Mouse (Mus musculus) heart, postnatal 0 days (tissue): ENCODE measurements around the gene Hirip3.
A peak's percentile ranks its signal among the peaks of the same experiment; 100 is the strongest.

Experiments
- CTCF ChIP-seq: IDR thresholded peaks from 2 replicates; pipeline ENCODE4 v1.5.1; 2016; ENCODE audit warnings: antibody characterized with exemption, control low read depth, low read depth
- EP300 ChIP-seq: IDR thresholded peaks from 2 replicates; pipeline ENCODE4 v1.6.1; 2016; ENCODE audit warnings: antibody characterized with exemption, low read depth

DNA sequence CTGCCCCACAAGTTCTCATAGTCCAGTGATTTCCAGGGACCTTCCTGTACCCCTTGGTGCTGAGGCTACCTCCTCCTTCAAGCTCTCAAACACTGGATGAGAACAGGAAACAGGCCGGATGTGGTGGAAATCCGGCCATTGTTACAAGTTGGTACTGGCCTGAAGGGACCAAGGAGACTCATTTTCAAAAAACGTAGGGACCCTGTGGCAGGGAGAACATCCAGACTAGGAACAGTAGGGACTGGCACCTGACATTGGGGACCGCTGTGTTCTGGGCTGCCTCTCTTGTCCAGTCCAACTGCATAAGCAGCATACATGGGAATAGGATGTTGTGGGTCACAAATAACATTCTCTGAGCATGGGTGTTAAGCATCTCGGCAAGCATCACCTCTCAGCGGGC, 19.3 kb downstream of the Hirip3 start:
- TF ChIP-seq CTCF (no peak), EP300 (peak; percentile 82; the same call in 1 of the 2 replicates)
